Mouse (Mus musculus) ES-Bruce4 (cell line): Measurements from ENCODE around the gene Tekt1.

Experiments
- CTCF ChIP-seq: IDR thresholded peaks from one replicate; pipeline ENCODE4 v1.8.1; 2011; ENCODE audit warnings: low read depth, low read length
- POLR2A ChIP-seq: IDR thresholded peaks from one replicate; pipeline ENCODE4 v1.8.1; 2011; ENCODE audit warnings: low read length; ENCODE audit not compliant: insufficient read depth

DNA sequence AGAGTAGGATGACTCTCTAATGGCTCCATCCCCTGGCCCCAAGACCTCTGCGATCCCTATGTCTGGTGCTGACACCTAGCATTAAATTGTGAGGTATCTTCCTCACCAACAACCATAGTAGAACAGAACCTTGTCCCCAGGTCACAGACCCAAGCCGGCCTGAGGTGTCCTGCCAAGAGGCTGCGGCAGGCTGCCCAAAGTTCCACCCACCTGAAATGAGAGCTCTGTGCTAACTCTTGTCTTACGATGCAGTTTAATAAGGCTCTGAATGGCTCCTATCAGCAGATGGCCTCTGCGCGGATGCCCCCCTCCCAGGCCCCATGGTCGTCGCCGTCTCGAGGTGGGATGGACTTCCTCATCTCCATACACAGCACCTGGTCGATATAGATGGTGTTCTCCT is 17.8 kb downstream of the Tekt1 start:
- TF ChIP-seq CTCF (no peak), POLR2A (no peak)
